In the genomic region with DNA sequence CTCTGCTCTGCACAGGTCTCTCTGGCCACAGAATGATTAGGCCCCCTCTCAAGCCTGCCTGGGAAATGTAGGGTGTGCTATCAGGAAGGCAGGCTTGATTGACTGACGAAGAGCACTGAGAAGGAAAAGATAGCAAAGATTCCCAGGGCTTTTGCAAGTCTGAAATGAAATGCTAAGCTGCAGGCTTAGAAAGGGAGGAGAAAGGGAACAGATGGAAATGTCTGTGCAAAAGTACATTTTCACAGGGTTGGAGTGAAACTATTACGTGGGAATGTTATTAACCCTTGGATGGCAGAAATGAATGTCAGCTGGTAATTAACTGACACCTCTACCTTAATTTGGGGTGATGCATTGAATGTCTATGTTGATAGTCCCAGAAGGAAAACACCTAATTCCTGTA, we compare ENCODE assay signal across 25 mouse cellular contexts.
"Had no signal": no experiment of that assay in that cellular context is flagged by ENCODE, and none has a peak within 500 bp of the region (broad histone marks: within the 10 kb centered on the region; RNA-seq: fewer than 3 reads in every experiment).

No protein-coding gene starts in this region.

- H3K27me3 ChIP-seq: limb, embryonic 12.5 days; limb, embryonic 15.5 days; liver, embryonic 15.5 days; lung, embryonic 15.5 days; megakaryocyte, embryonic 14.5 days; midbrain, embryonic 13.5 days; neural tube, embryonic 12.5 days; neural tube, embryonic 15.5 days; stomach, embryonic 15.5 days had no signal

- H3K4me1 ChIP-seq: limb, embryonic 12.5 days; limb, embryonic 15.5 days; liver, embryonic 15.5 days; lung, embryonic 15.5 days; megakaryocyte, embryonic 14.5 days; midbrain, embryonic 10.5 days; stomach, embryonic 15.5 days had no signal

- H3K9ac ChIP-seq: limb, embryonic 12.5 days; limb, embryonic 15.5 days; liver, embryonic 15.5 days; lung, embryonic 15.5 days; midbrain, embryonic 13.5 days; neural tube, embryonic 12.5 days; neural tube, embryonic 15.5 days; stomach, embryonic 15.5 days had no signal

- DNase-seq: kidney, adult 9 months; kidney, postnatal 14 days; kidney, postnatal 4 days; layer of hippocampus, postnatal 36 days; left cerebral cortex, postnatal 4 days; lung, adult 18-20 months; lung, postnatal 10 days; lung, postnatal 36 days; right cerebral cortex, adult 18-20 months; right cerebral cortex, postnatal 14 days; right cerebral cortex, postnatal 4 days; thymus, adult 18-20 months; thymus, postnatal 36 days had no signal

- H3K36me3 ChIP-seq: limb, embryonic 12.5 days; limb, embryonic 15.5 days; liver, embryonic 15.5 days; lung, embryonic 15.5 days; midbrain, embryonic 10.5 days; midbrain, embryonic 13.5 days; neural tube, embryonic 12.5 days; neural tube, embryonic 15.5 days; stomach, embryonic 15.5 days had no signal

- H3K4me2 ChIP-seq: limb, embryonic 12.5 days; limb, embryonic 15.5 days; liver, embryonic 11.5 days; liver, embryonic 15.5 days; lung, embryonic 15.5 days; midbrain, embryonic 13.5 days; neural tube, embryonic 12.5 days; neural tube, embryonic 15.5 days; stomach, embryonic 15.5 days had no signal

- H3K4me3 ChIP-seq: left cerebral cortex, adult 2 months; limb, embryonic 12.5 days; limb, embryonic 15.5 days; liver, embryonic 15.5 days; lung, embryonic 15.5 days; megakaryocyte, embryonic 14.5 days; midbrain, embryonic 10.5 days; midbrain, embryonic 13.5 days; neural tube, embryonic 12.5 days; neural tube, embryonic 15.5 days; stomach, embryonic 15.5 days had no signal

- ATAC-seq: midbrain, embryonic 13.5 days had no signal

- H3K9me3 ChIP-seq: limb, embryonic 12.5 days; limb, embryonic 15.5 days; liver, embryonic 15.5 days; lung, embryonic 15.5 days; megakaryocyte, embryonic 14.5 days; midbrain, embryonic 10.5 days; midbrain, embryonic 13.5 days; neural tube, embryonic 12.5 days; neural tube, embryonic 15.5 days; stomach, embryonic 15.5 days had no signal

- H3K27ac ChIP-seq: left cerebral cortex, adult 2 months; limb, embryonic 12.5 days; limb, embryonic 15.5 days; liver, embryonic 15.5 days; lung, embryonic 15.5 days; midbrain, embryonic 10.5 days; midbrain, embryonic 13.5 days; neural tube, embryonic 12.5 days; stomach, embryonic 15.5 days had no signal
